Mouse (Mus musculus) ovary, postnatal 10 days (tissue): Measurements from ENCODE around the gene Gm3667.
"Not testable (repeated sequence)": the region's sequence is repeated elsewhere in the genome, so short reads cannot be mapped to it uniquely, and the experiment has no call there.

Source experiments
- DNase-seq: peaks from one replicate; pipeline ENCODE4 v3.0.0; 2022; ENCODE audit warnings: low spot score

Gm3667 gene

GRCm38 (mm10) chr14:6889521-6890012 is at the start of gene Gm3667:
Gene Gm3667 (minus strand): TSS chr14:6889962.
- not testable (repeated sequence) for DNase-seq

DNA sequence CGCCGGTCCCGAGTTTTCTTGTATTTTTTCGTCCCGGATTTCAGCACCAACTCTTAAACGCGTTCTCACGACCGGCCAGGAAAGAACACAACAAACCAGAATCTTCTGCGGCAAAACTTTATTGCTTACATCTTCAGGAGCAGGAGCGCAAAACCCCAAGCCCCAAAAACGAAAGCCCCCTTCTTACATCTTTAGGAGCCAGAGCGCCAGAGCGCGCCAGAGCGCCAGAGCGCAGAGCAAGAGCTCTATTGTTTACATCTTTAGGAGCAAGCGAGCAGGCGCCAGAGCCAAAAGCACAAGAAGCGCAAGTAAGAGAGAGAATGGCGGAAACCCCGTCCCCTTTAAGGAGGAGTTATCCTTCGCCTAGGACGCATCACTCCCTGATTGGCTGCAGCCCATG is 10.1 kb upstream of the Gm3667 start:
- DNase-seq, result not testable (repeated sequence)

DNA sequence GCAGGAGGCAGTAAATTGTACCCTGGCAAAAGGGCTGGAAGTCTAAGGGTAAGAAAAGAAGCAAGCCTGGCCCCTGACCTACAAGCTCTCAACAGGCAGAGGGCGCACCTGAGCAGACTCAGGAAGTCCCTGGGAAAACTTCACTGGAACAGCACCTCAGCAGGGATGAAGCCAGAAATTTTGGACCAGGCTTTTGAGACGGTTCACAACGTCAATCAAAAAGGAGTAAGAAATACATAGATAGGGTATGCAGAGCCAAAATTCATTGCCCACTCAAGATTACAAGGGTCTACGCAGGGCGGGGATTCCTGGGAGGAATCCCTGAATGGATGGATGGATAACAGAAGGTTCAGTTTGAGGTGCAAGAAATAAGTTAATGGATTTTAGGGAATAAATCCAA is 951 bp downstream of the Gm3667 start:
- DNase-seq, result peak; percentile 2

DNA sequence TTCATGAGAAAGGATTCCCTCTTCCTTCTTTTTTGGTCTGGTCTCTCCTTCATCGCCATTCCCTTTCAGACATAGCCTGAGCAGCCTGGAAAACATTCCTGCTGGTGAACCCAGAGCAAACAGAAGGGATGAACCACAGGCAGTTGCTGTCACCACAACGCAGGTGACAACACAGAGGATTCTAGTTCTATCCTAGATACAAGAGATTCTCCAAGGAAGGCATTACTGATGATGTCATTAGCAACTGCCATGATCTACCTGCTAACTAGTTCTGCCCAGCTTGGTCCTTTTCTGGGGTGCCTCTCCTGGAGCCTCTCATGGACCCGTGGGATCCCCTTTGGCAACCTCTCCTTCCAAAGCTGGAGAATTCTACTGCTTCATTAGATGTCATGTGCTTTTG is 49.6 kb downstream of the Gm3667 start, which contains the start of gene Gm3642:
Gene Gm3642 (minus strand): TSS at position 101 of the 400 bp plus-strand sequence.
- not testable (repeated sequence) for DNase-seq

DNA sequence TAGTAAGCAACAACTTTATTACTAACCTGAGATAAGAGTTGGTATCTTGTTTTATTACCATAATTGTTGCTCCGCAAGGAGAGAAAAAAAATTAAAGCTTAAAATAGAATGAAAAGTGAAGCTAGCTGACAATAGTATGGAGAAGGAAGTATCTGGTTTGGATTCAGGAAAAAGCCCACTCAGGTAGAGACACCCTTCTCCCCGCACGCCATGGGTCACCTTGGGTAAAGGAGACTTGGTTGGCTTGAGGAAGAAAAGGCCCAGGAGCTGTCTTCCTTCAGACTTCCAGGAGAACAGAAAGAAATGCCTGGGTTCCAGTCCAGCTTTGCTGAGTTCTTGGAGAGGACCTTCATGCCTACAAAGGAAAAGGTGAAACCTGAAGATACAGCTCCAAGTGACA is 66.5 kb downstream of the Gm3667 start:
- DNase-seq, result not testable (repeated sequence)
